Mouse (Mus musculus) CH12.LX (cell line): ENCODE data around the gene Dzank1.

Experiments
- CHD2 ChIP-seq: IDR thresholded peaks from 2 replicates; pipeline ENCODE4 v1.6.1; 2011; ENCODE audit warnings: low read length, improper control_type of control experiment
- CTCF ChIP-seq, 2 experiments: IDR thresholded peaks in 1 of 2; conservative IDR thresholded peaks in 1 of 2; 2 replicates each; pipeline ENCODE4 v1.5.1; 2011 to 2012; ENCODE audit warnings: low read depth in 2 of 2, low read length in 2 of 2, improper control_type of control experiment in 1 of 2, inconsistent platforms in 1 of 2, mild to moderate bottlenecking in 1 of 2, moderate library complexity in 1 of 2
- E2F4 ChIP-seq: IDR thresholded peaks from 2 replicates; pipeline ENCODE4 v1.6.1; 2011; ENCODE audit warnings: low read depth, low read length, improper control_type of control experiment; ENCODE audit not compliant: insufficient replicate concordance
- EP300 ChIP-seq: IDR thresholded peaks from 2 replicates; pipeline ENCODE4 v1.6.1; 2011; ENCODE audit warnings: low read length, improper control_type of control experiment
- KAT2A ChIP-seq: IDR thresholded peaks from 2 replicates; pipeline ENCODE4 v1.6.1; 2012; ENCODE audit warnings: low read length, improper control_type of control experiment, inconsistent platforms; ENCODE audit not compliant: insufficient replicate concordance
- MAZ ChIP-seq: IDR thresholded peaks from 2 replicates; pipeline ENCODE4 v1.6.1; 2012; ENCODE audit warnings: low read depth, mild to moderate bottlenecking, inconsistent platforms, low read length, improper control_type of control experiment, moderate library complexity
- MEF2A ChIP-seq: IDR thresholded peaks from 2 replicates; pipeline ENCODE4 v1.6.1; 2014; ENCODE audit warnings: low read depth, mild to moderate bottlenecking, inconsistent platforms, low read length, improper control_type of control experiment, borderline replicate concordance
- PAX5 ChIP-seq: IDR thresholded peaks from 2 replicates; pipeline ENCODE4 v1.6.1; 2012; ENCODE audit warnings: low read length, inconsistent platforms, mixed read lengths
- POLR2A ChIP-seq: IDR thresholded peaks from 2 replicates; pipeline ENCODE4 v1.6.1; 2011; ENCODE audit warnings: low read depth, mild to moderate bottlenecking, improper control_type of control experiment, low read length
- USF1 ChIP-seq: IDR thresholded peaks from 2 replicates; pipeline ENCODE4 v1.6.1; 2014; ENCODE audit warnings: low read depth, mild to moderate bottlenecking, inconsistent platforms, low read length, improper control_type of control experiment
- ZNF384 ChIP-seq: IDR thresholded peaks from 2 replicates; pipeline ENCODE4 v1.6.1; 2012; ENCODE audit warnings: low read depth, low read length, improper control_type of control experiment, inconsistent platforms

DNA sequence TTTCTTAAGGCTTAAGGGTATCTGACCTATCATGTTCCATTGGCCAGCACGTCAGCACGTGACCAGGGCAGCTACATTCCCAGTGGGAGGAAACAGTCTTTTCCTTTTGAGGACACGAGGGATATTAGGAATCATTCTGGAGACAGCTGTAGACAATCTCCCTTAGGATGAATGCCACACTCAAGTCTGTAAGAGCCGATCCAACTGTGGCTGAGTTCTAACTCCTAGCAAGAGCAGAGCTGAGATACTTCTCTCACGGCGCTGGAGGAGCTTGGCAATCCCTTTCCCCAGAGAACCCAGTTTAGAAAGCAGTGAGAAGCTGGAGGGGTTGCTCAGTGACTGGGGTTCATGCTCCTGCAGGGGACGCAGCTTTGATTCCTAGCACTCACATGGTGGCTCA lies 41.8 kb downstream of the Dzank1 start:
- TF ChIP-seq CTCF (conservative IDR thresholded peaks at IDR 0.05 in 1 of 2, IDR thresholded peaks at IDR 0.05 in 1 of 2; ENCODE audit: low read depth in 2 of 2, low read length in 2 of 2) = no peak
- no peak for TF ChIP-seq POLR2A
- TF ChIP-seq ZNF384 = no peak
- TF ChIP-seq EP300 = no peak
- TF ChIP-seq KAT2A = no peak
- TF ChIP-seq MAZ = no peak
- TF ChIP-seq PAX5 = no peak
- no peak for TF ChIP-seq CHD2
- TF ChIP-seq USF1 = no peak
- no peak for TF ChIP-seq E2F4
- no peak for TF ChIP-seq MEF2A
